Mouse (Mus musculus): ENCODE measurements around the gene St3gal4. TPM values are rescaled to one million over a fixed set of nuclear protein-coding genes. Genes with fewer than 3 reads are reported as not detected.

St3gal4 gene
- polyA plus RNA-seq, 1 experiment: 18.4 TPM

- 58% methylated on average over 11 of the region's 11 CpGs for WGBS
- no peak for DNase-seq
- TF ChIP-seq CTCF (IDR thresholded peaks at IDR 0.05; ENCODE audit: insufficient read depth, low read length): no peak
- no peak for TF ChIP-seq POLR2A (IDR thresholded peaks at IDR 0.05; ENCODE audit: borderline replicate concordance, extremely low read depth, low read depth, low read length)
- Histone ChIP-seq H3K4me3 (replicated peaks; ENCODE audit: extremely low read depth, low read depth, low read length) (no peak overlapping the region), H3K4me1 (ENCODE audit: control insufficient read depth, insufficient read depth, low read length) (peaks cover 3% of the 10 kb centered on the region; the same call in 1 of the 2 replicates)
Measured at GRCm38 (mm10) chr9:35045031-35045531, 74.0 kb downstream of the St3gal4 start.

- Histone ChIP-seq H3K4me3 (replicated peaks; ENCODE audit: extremely low read depth, low read depth, low read length) (no peak overlapping the region), H3K4me1 (ENCODE audit: control insufficient read depth, insufficient read depth, low read length) (peaks cover 3% of the 10 kb centered on the region; the same call in 1 of the 2 replicates)
- TF ChIP-seq CTCF (IDR thresholded peaks at IDR 0.05; ENCODE audit: insufficient read depth, low read length) (no peak), POLR2A (IDR thresholded peaks at IDR 0.05; ENCODE audit: borderline replicate concordance, extremely low read depth, low read depth, low read length) (no peak)
- 57% methylated on average over 15 of the region's 15 CpGs for WGBS
- DNase-seq: no peak
Measured at GRCm38 (mm10) chr9:35044458-35044857, 74.6 kb downstream of the St3gal4 start.

DNA sequence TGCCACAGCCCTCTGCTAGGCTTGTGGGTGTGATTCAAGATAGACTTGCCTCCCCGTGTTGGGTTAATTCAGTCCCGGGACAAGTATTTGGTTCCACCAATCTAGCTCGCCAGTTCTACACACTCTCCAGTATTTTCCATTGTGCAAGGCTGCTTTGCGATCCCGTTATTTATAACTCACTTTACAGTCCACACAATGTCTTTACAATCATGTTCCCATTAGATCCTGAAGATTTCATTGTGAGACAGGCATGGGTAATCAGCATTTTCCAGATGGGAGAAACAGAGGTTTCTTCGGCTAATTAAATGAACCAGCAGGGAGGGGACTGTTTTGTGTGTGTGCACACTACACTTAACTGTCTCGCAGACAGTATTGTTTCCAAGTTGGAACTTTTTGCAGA lies 75.4 kb downstream of the St3gal4 start:
- H3K4me1 ChIP-seq (ENCODE audit: control insufficient read depth, insufficient read depth, low read length): peaks cover 7% of the 10 kb centered on the region; the same call in 1 of the 2 replicates
- WGBS: 58% methylated on average over 7 of the region's 7 CpGs
- TF ChIP-seq POLR2A (IDR thresholded peaks at IDR 0.05; ENCODE audit: borderline replicate concordance, extremely low read depth, low read depth, low read length): no peak
- TF ChIP-seq CTCF (IDR thresholded peaks at IDR 0.05; ENCODE audit: insufficient read depth, low read length): no peak
- H3K4me3 ChIP-seq (replicated peaks; ENCODE audit: extremely low read depth, low read depth, low read length): no peak overlapping the region
- no peak for DNase-seq

GRCm38 (mm10) chr9:35041493-35041892 lies 77.6 kb downstream of the St3gal4 start:
- 46% methylated on average over 5 of the region's 5 CpGs for WGBS
- Histone ChIP-seq H3K4me3 (replicated peaks; ENCODE audit: extremely low read depth, low read depth, low read length) (no peak overlapping the region), H3K4me1 (ENCODE audit: control insufficient read depth, insufficient read depth, low read length) (peaks cover 7% of the 10 kb centered on the region; the same call in 1 of the 2 replicates)
- DNase-seq: no peak
- no peak for TF ChIP-seq CTCF (IDR thresholded peaks at IDR 0.05; ENCODE audit: insufficient read depth, low read length)
- no peak for TF ChIP-seq POLR2A (IDR thresholded peaks at IDR 0.05; ENCODE audit: borderline replicate concordance, extremely low read depth, low read depth, low read length)

- Histone ChIP-seq H3K4me1 (ENCODE audit: control insufficient read depth, insufficient read depth, low read length) (peaks cover 6% of the 10 kb centered on the region; the same call in 1 of the 2 replicates), H3K4me3 (replicated peaks; ENCODE audit: extremely low read depth, low read depth, low read length) (no peak overlapping the region)
- 30% methylated on average over 5 of the region's 5 CpGs for WGBS
- no peak for TF ChIP-seq CTCF (IDR thresholded peaks at IDR 0.05; ENCODE audit: insufficient read depth, low read length)
- no peak for TF ChIP-seq POLR2A (IDR thresholded peaks at IDR 0.05; ENCODE audit: borderline replicate concordance, extremely low read depth, low read depth, low read length)
- DNase-seq: no peak
Measured at GRCm38 (mm10) chr9:35039846-35040245, 79.2 kb downstream of the St3gal4 start.

DNA sequence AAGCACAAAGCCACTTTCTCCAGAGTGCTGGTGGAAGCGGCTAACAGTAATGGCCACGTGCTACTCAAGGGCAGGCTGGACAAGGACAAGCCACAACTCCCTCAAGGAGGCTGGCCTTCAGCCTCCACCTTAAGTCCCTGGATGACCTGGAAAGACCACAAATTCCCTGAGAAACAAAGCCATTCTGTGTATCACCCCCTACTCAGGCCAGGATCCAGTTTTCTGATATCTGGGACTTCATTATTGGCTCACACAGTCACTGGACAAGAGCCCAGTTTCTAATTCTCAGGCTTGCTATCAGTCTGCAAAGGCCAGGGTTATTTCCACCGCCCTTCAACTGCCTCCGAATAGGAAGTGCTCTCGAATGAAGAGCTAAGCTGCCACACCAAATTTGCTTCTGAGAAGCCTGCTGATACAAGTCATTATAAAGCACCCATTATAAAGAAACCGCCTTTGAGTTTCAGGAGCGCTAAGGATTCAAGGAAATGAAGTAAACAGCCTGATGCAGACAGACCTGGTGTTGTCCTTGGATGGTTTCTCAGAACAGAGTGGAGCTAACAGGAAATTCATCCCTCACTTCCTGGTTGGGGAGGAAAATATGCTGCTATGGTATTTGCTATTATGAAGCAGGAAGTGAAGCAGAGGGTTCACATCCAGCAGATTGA lies 80.0 kb downstream of the St3gal4 start:
- peak; percentile 35 for DNase-seq
- Histone ChIP-seq H3K4me3 (replicated peaks; ENCODE audit: extremely low read depth, low read depth, low read length) (no peak overlapping the region), H3K4me1 (ENCODE audit: control insufficient read depth, insufficient read depth, low read length) (peaks cover 6% of the 10 kb centered on the region; the same call in 1 of the 2 replicates)
- 18% methylated on average over 7 of the region's 7 CpGs for WGBS
- no peak for TF ChIP-seq POLR2A (IDR thresholded peaks at IDR 0.05; ENCODE audit: borderline replicate concordance, extremely low read depth, low read depth, low read length)
- no peak for TF ChIP-seq CTCF (IDR thresholded peaks at IDR 0.05; ENCODE audit: insufficient read depth, low read length)

GRCm38 (mm10) chr9:35035074-35035473 lies 84.0 kb downstream of the St3gal4 start:
- TF ChIP-seq CTCF (IDR thresholded peaks at IDR 0.05; ENCODE audit: insufficient read depth, low read length): no peak
- TF ChIP-seq POLR2A (IDR thresholded peaks at IDR 0.05; ENCODE audit: borderline replicate concordance, extremely low read depth, low read depth, low read length): no peak
- Histone ChIP-seq H3K4me1 (ENCODE audit: control insufficient read depth, insufficient read depth, low read length) (peaks cover 6% of the 10 kb centered on the region; the same call in 1 of the 2 replicates), H3K4me3 (replicated peaks; ENCODE audit: extremely low read depth, low read depth, low read length) (no peak overlapping the region)
- 46% methylated on average over 14 of the region's 14 CpGs for WGBS
- no peak for DNase-seq

DNA sequence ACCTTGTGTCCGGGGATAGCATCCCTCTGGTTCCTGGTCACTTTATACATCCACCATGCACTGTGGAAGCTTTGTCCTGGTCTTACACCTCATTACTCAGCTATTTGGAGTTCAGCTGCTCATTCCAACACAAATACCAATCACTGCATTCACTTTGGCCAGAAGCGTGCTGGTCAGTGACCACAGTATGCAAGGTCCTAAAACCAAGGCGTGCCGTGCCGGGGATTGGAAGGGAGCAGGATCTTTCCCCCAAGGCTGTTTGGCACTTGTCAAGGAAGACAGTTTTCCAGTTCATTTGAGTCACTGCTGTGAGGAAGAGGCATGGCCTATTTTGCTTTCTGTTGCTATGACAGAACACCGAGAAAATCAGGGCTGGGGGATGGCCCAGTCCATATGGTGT lies 86.6 kb downstream of the St3gal4 start:
- Histone ChIP-seq H3K4me1 (ENCODE audit: control insufficient read depth, insufficient read depth, low read length) (0 out of 2 replicates have a peak, but pooled peaks cover 2% of the 10 kb centered on the region), H3K4me3 (replicated peaks; ENCODE audit: extremely low read depth, low read depth, low read length) (no peak overlapping the region)
- TF ChIP-seq POLR2A (IDR thresholded peaks at IDR 0.05; ENCODE audit: borderline replicate concordance, extremely low read depth, low read depth, low read length) (no peak), CTCF (IDR thresholded peaks at IDR 0.05; ENCODE audit: insufficient read depth, low read length) (no peak)
- WGBS: 68% methylated on average over 6 of the region's 6 CpGs
- DNase-seq: no peak

- Histone ChIP-seq H3K4me3 (replicated peaks; ENCODE audit: extremely low read depth, low read depth, low read length) (no peak overlapping the region), H3K4me1 (ENCODE audit: control insufficient read depth, insufficient read depth, low read length) (peaks cover 14% of the 10 kb centered on the region)
- TF ChIP-seq CTCF (IDR thresholded peaks at IDR 0.05; ENCODE audit: insufficient read depth, low read length) (peak; percentile 40; the same call in 1 of the 2 replicates), POLR2A (IDR thresholded peaks at IDR 0.05; ENCODE audit: borderline replicate concordance, extremely low read depth, low read depth, low read length) (no peak)
- no peak for DNase-seq
- WGBS: 55% methylated on average over 5 of the region's 5 CpGs
Measured at GRCm38 (mm10) chr9:35030823-35031222, 88.2 kb downstream of the St3gal4 start.

Data from lung, adult 2 months (tissue).